Comparison of ENCODE assay signal across 2 mouse cellular contexts in the genomic region with DNA sequence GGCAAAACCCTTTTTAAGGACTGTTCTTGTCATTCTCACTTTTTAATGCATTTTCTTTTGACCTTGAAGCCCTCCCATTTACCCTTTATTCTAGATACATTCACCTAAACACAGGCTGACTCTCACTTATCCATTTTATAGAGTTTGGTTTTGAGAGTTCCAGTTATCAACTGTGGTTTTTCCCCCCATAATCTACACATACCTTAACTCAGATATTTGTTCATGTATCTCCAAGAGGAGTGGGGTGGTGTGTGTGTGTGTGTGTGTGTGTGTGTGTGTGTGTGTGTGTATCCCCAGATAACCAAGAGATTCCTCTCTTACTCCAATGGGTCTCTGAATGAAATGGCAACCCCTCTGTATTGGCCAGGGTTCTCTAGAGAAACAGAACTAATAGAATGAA.
TF ChIP-seq lines count a peak whose summit lies in the region.

No protein-coding gene starts in this region.

TF ChIP-seq in CH12.LX, 34 proteins besides CTCF, POLR2A, EP300 and RAD21 (continued from another document):
- TF ChIP-seq ELF1 (IDR thresholded peaks at IDR 0.05; ENCODE audit: low read depth, low read length) = no peak
- TF ChIP-seq IRF4 (IDR thresholded peaks at IDR 0.05; ENCODE audit: low read depth, low read length) = no peak
- no peak for TF ChIP-seq ETS1 (conservative IDR thresholded peaks at IDR 0.05; ENCODE audit: low read depth, low read length)
- TF ChIP-seq NELFE (IDR thresholded peaks at IDR 0.05; ENCODE audit: low read depth, low read length) = no peak
- TF ChIP-seq MXI1 (IDR thresholded peaks at IDR 0.05; ENCODE audit: low read depth, low read length) = no peak
- TF ChIP-seq NRF1 (IDR thresholded peaks at IDR 0.05; ENCODE audit: low read depth, low read length) = no peak

TF ChIP-seq in MEL, 35 proteins besides CTCF, POLR2A, EP300 and RAD21 (continued from another document):
- peak; percentile 46; the same call in 1 of the 2 replicates for TF ChIP-seq MYB (IDR thresholded peaks at IDR 0.05; ENCODE audit: low read depth, low read length)
- TF ChIP-seq SIN3A (IDR thresholded peaks at IDR 0.05; ENCODE audit: low read length) = peak; percentile 76
- TF ChIP-seq ZNF384 (IDR thresholded peaks at IDR 0.05; ENCODE audit: low read depth, low read length) = no peak
- TF ChIP-seq ZC3H11A (IDR thresholded peaks at IDR 0.05; ENCODE audit: low read depth, low read length) = 0 out of 2 replicates have a peak, but pooled peaks have one; percentile 2
- 0 out of 2 replicates have a peak, but pooled peaks have one; percentile 28 for TF ChIP-seq MYC (IDR thresholded peaks at IDR 0.05; ENCODE audit: low read depth, low read length)
- peak; percentile 86 for TF ChIP-seq TCF12 (IDR thresholded peaks at IDR 0.05; ENCODE audit: low read depth, low read length)
- TF ChIP-seq GATA1 (IDR thresholded peaks at IDR 0.05; ENCODE audit: low read depth, low read length) = peak; percentile 69
- peak; percentile 92 for TF ChIP-seq RCOR1 (IDR thresholded peaks at IDR 0.05; ENCODE audit: low read depth, low read length)
- TF ChIP-seq KAT2A (conservative IDR thresholded peaks at IDR 0.05; ENCODE audit: low read depth, low read length) = no peak
- TF ChIP-seq E2F4 (IDR thresholded peaks at IDR 0.05; ENCODE audit: borderline replicate concordance, low read depth, low read length) = no peak
- no peak for TF ChIP-seq USF2 (IDR thresholded peaks at IDR 0.05; ENCODE audit: borderline replicate concordance in 1 of 2, insufficient read depth in 1 of 2, low read depth in 1 of 2, low read length in 2 of 2)
- TF ChIP-seq CHD2 (IDR thresholded peaks at IDR 0.05; ENCODE audit: low read length) = no peak; the same call in 1 of the 2 replicates
